Mouse (Mus musculus) E14TG2a.4 (cell line): ENCODE data around the gene Ubash3a.

Experiments
- CTCF ChIP-seq: conservative IDR thresholded peaks from 2 replicates; pipeline ENCODE4 v1.5.1; 2014; ENCODE audit warnings: low read length
- NANOG ChIP-seq: IDR thresholded peaks from 2 replicates; pipeline ENCODE4 v1.6.1; 2014; ENCODE audit warnings: borderline replicate concordance, low read length, mixed read lengths
- POU5F1 ChIP-seq: IDR thresholded peaks from 2 replicates; pipeline ENCODE4 v1.6.1; 2014; ENCODE audit warnings: low read length, borderline replicate concordance

DNA sequence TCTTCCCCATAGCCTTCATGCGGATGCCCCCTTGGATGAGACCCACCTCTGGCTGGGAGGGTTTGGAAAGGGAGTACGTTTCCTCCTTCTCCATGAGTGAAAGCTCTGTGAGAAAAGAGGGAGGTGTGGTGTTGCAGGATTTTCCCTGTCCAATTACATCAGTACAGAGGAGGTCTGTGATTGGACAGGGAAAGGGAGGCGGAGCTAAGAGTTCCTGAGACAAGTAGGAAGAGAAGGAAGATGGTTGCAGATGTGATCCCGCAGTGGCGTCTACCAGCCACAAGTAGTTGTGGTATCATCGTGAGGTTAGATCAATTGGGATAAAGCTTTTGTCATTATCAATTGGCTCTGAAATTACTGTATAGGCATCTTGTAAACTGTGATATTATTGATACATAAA lies 49.8 kb upstream of the Ubash3a start:
- TF ChIP-seq CTCF: no peak
- TF ChIP-seq NANOG: no peak
- TF ChIP-seq POU5F1: no peak
